Mouse (Mus musculus): ENCODE measurements at regions not wholly inside any gene's neighbourhood (a gene's known extent, or its start where the extent isn't known, plus 50 kb on each side); places are given as distances from the start of the nearest gene placed in this dataset.

DNA sequence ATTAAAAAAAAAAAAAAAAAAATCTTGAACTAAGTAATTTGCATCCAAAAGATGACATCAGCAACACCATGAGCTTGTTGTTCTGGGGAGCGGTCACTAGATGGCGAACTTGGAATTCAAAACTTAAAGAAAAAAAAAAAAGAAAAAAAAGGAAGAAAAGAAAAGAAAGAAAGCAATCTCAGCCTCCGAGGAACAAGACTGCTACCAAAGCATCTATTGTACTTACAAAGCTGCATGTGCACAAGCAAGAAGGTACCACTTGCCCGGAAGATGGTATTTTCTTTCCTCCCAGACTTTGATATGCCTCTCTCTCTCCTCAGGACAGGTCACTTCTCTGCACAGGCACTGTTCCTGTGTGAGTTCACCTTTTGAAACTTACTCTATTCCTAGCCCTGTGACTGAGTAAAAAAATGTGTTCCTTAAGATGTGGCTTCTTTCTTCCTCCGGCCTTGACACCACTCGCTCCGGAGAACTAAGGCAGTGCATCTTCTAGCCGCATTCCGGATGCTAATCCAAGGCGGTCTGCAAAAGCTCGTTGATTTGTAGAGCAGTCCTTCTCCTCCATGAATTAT is 114.2 kb upstream of the Veph1 start:
- TF ChIP-seq CTCF (IDR thresholded peaks at IDR 0.05; ENCODE audit: low read depth, low read length) = peak; percentile 51
- no peak for TF ChIP-seq POLR2A (IDR thresholded peaks at IDR 0.05; ENCODE audit: extremely low read depth, insufficient read depth, low read length)
